Mouse (Mus musculus) adrenal gland, postnatal 10 days (tissue): ENCODE results near the gene Tmem240. TPM values are rescaled to one million over a fixed set of nuclear protein-coding genes. Genes with fewer than 3 reads are reported as not detected.
A peak's percentile ranks its signal among the peaks of the same experiment; 100 is the strongest.
"Not testable (repeated sequence)": the region's sequence is repeated elsewhere in the genome, so short reads cannot be mapped to it uniquely, and the experiment has no call there.

Experiments used
- DNase-seq: peaks from one replicate; pipeline ENCODE4 v3.0.0; 2021; ENCODE audit warnings: mixed read lengths
- total RNA-seq, 2 experiments: library from RNA; stranded (reverse); gene quantifications; 2 replicates each; pipeline ENCODE4 v1.2.3; 2021

Gene Tmem240
- total RNA-seq, 2 experiments from 2014 or later: 0.81 to 1.4 TPM

GRCm38 (mm10) chr4:155734951-155735702, 527 bp downstream of the Tmem240 start:
- peak; percentile 41 for DNase-seq

DNA sequence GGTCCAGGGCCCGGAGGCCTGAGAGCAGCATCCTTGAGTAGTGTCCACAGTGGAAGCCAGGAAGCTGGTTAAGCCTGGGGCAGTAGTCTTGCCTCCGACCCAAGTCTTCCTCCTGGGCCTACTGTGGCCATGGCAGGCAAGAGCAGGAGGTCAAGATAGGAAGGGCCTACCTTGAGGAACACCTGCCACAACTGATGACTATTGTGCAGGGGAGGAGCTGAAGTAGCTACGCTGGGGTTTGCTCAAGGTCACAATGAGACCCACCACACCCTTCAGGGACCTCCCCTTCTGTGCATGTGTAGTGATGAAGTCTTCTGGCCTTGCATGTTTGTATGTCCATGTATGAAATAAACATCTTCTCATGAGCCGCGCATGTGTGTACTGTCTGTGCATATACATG, 1.2 kb downstream of the Tmem240 start:
- no peak for DNase-seq

- no peak for DNase-seq
Observed at GRCm38 (mm10) chr4:155736421-155736820, 1.8 kb downstream of the Tmem240 start.

- DNase-seq: no peak
Observed at GRCm38 (mm10) chr4:155738262-155738661, 3.7 kb downstream of the Tmem240 start.

DNA sequence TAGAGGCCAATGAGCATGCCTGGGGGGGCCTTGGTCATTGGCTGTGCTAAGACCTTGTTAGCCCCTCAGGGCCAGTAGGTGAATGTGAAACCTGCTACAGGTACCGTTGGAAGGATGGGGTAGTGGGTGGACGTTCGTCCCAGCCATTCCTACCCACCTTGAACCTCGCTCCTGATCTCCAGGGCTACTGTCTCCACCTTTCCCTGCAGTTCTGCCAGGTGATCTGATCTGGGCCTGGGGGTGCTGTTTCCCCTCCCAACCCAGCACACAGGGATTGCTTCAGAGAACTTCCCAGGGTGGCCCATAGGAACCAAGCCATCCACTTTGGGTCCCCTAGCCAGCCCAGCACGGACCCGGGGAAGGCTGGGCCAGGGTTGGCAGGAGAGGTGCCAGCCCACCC, 4.6 kb downstream of the Tmem240 start:
- no peak for DNase-seq

- DNase-seq: peak; percentile 47
Observed at GRCm38 (mm10) chr4:155739741-155740636, 5.4 kb downstream of the Tmem240 start.

DNA sequence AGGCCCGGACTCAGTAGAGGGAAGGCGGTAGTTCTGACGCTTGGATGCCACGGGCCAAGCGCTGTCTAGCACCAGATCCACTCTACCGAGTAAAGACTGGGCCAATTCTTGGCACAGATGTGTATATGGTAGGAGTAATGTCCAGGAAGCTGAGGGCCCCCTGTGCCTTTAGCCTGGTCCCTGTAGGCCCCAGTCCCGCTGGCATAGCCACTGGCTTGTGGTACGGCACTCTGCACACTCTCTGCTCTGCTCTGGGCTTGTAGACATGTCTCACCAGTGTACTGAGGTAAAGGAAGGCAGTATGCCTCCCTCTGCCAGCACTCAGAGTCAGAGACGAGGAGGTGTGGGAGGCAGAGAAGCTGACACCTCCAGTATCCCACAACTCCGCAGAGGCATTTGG, 6.1 kb downstream of the Tmem240 start:
- DNase-seq: not testable (repeated sequence)

DNA sequence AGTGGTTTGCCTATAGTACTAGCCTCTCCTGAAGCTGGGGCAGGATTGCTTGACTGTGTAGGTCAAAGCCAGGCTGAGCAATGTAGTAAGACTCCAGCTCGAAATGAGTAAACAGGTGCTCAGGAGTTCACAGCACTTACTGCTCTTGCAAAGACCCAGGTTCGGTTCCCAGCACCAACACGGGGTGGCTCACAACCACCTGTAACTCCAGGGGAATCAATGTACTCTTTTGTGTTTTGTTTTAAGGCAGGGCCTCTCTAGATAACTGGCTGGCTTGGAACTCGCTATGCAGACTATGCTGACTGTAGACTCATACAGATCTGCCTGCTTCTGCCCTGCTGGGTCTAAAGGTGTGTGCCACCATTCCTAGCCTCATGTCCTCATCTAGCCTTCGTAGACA, 8.1 kb downstream of the Tmem240 start:
- no peak for DNase-seq

GRCm38 (mm10) chr4:155744474-155744873, 9.9 kb downstream of the Tmem240 start:
- no peak for DNase-seq

- DNase-seq: no peak
Observed at GRCm38 (mm10) chr4:155745136-155745535, 10.5 kb downstream of the Tmem240 start.

- DNase-seq: no peak
Observed at GRCm38 (mm10) chr4:155746036-155746548, 11.5 kb downstream of the Tmem240 start.

- no peak for DNase-seq
Observed at GRCm38 (mm10) chr4:155746575-155747490, 12.2 kb downstream of the Tmem240 start.

DNA sequence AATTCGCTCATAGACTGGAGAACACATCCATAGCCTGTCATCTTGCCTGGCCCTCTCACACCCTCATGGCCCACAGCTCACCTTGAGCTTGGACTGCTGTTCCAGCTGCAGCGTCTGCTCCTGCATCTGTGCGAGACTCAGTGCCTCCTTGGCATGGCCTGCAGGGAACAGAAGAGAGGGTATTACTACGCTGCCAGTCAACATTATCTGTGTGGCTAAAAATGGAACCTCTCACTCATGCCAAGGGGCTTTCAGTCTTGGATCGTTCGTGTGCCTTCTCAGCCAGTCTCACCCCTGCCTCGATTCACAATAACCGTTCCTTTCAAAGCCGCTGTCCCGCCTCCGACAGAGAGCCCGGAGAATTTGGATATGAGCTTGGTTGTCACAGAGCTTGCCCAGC, 22.4 kb downstream of the Tmem240 start:
- DNase-seq: no peak

DNA sequence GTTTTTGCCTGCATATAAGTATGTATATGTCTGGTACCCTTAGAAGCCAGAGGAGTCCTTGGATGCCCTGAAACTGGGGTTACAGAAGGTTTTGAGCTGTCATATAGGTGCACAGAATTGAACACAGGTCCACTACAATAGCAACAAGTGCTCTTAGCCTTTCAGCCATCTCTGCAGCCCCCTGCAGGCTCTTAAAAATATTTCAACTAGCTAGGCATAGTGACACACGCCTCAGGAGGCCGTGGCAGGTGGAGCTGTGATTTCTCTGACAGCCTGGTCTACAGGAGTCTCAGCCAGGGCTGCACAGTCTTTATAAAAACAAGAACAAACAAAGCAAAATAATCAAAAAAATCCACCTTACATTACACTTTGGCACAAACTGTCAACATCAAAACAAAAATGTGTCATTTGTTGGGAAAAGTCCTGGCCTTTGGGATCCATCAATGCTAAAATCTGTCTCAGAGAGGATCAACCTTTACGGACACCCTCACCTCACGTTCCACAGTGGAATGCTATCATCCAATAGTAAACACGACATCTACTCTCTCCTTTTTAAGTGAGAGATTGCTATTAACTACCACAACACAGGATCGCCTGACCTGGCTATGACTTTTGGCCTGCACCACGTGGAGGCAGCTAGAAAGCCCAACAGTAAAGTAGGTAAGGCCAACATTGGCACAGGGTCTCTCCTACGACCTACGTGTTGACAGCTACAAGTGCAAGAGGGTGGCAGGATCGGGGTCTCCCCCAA, 25.4 kb downstream of the Tmem240 start:
- no peak for DNase-seq

DNA sequence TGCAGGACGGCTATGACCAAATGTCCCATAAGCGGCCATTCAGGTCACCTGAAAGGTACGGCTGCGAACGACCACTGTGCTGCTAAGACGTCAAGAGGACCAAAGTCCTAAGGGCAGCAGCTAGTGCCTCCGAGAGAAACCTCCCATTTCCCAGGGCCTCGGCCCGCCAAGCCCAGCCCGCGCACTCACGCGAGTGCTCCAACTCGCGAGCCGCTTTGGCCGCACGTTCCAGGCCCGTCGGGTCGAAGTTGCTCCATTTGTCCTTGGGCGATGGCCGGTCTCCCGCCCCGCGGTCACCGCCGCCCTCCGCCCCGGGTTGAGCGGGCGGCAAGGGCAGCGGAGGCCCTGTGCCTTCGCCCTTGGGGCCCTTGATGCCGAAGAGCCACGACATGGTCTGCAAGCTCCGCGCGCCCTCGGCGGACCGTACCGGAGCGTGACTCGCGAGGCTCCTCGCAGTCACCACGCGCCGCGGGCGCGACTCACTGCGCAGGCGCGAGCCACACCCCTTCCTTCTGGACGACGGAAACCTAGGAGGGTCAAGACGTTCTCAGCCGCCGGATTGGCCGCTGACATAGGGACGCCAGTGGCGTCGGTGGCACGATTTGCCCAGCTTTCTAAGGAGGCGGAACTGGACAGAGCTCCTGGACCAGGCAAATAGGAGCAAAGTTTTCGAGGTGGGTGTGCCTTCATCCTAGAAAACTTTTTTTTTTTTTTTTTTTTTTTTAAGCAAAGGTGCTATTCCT, 26.2 kb downstream of the Tmem240 start, which contains the start of gene Atad3a:
TSS of gene Atad3a (minus strand) at position 481 of the 743 bp plus-strand sequence.
- peak; percentile 98 for DNase-seq

DNA sequence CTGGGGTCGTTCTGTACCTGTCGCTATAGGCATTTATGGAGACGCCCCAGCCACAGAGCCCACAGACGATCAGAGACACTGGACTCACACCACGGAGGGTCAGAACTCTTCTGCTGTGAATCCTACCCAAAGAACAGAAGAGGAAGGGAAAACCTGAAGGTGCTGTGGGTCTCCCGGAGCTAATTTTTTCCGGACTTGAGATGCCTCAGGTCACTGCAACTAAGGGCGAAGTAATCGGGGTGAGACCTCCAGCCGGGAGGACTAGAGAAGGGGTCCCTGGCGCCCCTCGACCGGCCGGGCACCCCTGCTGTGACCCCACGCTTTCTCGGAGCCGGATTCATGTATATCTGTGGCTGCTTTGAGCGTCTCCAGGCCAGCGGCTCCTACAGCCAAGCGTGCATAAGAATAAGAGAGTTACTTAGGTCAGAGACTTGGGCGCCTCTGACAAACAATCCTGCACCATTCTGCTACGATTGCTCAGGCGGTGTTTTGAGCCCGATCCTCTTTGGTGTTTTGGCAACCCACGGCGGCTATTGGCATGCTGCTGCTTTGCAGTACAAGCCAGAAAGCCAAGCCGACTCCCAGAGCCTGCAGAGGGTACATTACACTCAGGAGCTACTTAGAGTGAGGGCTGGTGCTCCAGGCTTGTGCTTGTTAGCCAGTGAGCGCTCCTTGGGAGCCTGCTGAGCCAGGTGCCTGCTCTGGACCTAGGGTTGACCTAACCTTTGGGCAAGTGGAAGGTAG, 26.9 kb downstream of the Tmem240 start:
- peak; percentile 55 for DNase-seq

GRCm38 (mm10) chr4:155762357-155762756, 27.8 kb downstream of the Tmem240 start:
- DNase-seq: peak; percentile 62

DNA sequence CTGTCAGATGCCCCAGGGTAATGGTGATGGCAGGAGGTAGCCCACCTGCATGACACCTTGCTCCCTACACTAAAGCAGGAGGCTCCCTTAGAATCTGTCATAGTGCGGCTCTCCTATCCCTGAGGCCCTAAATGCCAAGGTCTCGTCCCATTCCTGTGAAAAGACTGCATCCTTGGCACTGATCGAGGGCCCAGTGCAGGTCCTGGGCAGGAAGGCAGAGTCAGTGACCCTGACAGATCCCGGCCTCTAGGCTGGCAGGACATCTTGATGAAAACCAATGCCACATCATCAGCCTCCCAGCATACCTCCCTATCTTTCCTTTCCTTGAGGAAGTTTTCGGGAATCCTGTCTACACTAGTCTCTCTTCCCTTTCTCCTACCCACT, 34.9 kb downstream of the Tmem240 start:
- no peak for DNase-seq

- peak; percentile 95 for DNase-seq
Observed at GRCm38 (mm10) chr4:155769880-155770512, 35.4 kb downstream of the Tmem240 start.
